Mouse (Mus musculus): ENCODE data around the gene Aspn. TPM values are rescaled to one million over a fixed set of nuclear protein-coding genes. Genes with fewer than 3 reads are reported as not detected.

Gene Aspn
- polyA plus RNA-seq, 1 experiment from 2014 or later: not detected

DNA sequence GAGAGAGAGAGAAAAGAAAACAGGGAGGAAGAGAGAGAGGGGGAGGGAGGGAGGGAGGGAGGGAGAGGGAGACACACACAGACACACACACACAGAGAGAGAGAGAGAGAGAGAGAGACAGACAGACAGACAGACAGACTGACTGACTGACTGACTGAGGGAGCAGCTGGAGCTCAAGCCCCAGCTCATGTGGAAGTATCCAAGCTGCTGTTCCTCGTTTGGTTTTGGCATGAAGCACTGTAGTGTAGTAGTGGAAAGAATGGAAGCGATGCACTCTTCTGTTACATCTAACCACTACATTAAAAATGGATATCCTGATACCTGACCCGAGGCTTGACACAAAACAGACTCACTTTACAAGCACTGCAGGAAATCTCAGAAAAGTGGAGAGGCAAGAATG, 1.4 kb downstream of the Aspn start:
- no peak for DNase-seq (ENCODE audit: low spot score)
- 69% methylated on average over 3 of the region's 3 CpGs for WGBS
- no peak overlapping the region for H3K4me2 ChIP-seq (ENCODE audit: low read depth)

DNA sequence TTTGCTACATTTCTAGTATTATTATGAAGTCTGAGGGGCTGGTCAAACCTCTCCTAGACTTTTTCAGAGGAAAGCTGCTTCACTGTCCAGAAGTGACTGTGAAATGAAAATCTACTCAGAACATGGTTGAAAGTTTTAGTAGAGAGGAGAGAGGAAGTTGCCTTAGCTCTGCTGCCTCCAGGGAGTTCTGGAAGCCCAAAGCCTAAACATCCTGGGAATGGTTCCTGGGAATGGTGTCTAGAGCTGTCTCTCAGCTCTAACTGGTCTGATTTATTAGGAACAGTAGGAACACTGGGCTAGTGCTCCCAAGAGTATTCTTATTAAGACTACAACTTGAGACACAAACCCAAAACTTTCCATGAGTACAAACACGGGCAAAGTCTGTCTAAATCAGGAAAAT, 2.3 kb downstream of the Aspn start:
- Histone ChIP-seq H3K9me3 (ENCODE audit: control insufficient read depth, low read length) (no peaks in the 10 kb centered on the region), H3K27me3 (ENCODE audit: control insufficient read depth, insufficient read depth, low read length) (no peaks in the 10 kb centered on the region), H3K4me3 (ENCODE audit: low read depth, low read length) (no peak overlapping the region), H3K9ac (ENCODE audit: low read length) (no peak overlapping the region), H3K36me3 (ENCODE audit: control insufficient read depth, insufficient read depth, low read length) (no peaks in the 10 kb centered on the region), H3K4me1 (ENCODE audit: control insufficient read depth, insufficient read depth, low read length) (no peaks in the 10 kb centered on the region), H3K27ac (ENCODE audit: low read depth, low read length) (no peak overlapping the region), H3K4me2 (ENCODE audit: low read depth) (no peak overlapping the region)
- no peak for DNase-seq (ENCODE audit: low spot score)
- 84% methylated on average over 1 of the region's 1 CpGs for WGBS
- no peak for ATAC-seq (ENCODE audit: insufficient read depth, low FRiP score, low TSS enrichment)

More for the DNA sequence above, 1.4 kb downstream of the Aspn start:
- H3K4me3 ChIP-seq (ENCODE audit: low read depth, low read length): no peak overlapping the region
- no peak overlapping the region for H3K9ac ChIP-seq (ENCODE audit: low read length)
- H3K36me3 ChIP-seq (ENCODE audit: control insufficient read depth, insufficient read depth, low read length): no peaks in the 10 kb centered on the region
- no peaks in the 10 kb centered on the region for H3K27me3 ChIP-seq (ENCODE audit: control insufficient read depth, insufficient read depth, low read length)
- no peaks in the 10 kb centered on the region for H3K4me1 ChIP-seq (ENCODE audit: control insufficient read depth, insufficient read depth, low read length)
- H3K9me3 ChIP-seq (ENCODE audit: control insufficient read depth, low read length): no peaks in the 10 kb centered on the region
- H3K27ac ChIP-seq (ENCODE audit: low read depth, low read length): no peak overlapping the region
- no peak for ATAC-seq (ENCODE audit: insufficient read depth, low FRiP score, low TSS enrichment)

DNA sequence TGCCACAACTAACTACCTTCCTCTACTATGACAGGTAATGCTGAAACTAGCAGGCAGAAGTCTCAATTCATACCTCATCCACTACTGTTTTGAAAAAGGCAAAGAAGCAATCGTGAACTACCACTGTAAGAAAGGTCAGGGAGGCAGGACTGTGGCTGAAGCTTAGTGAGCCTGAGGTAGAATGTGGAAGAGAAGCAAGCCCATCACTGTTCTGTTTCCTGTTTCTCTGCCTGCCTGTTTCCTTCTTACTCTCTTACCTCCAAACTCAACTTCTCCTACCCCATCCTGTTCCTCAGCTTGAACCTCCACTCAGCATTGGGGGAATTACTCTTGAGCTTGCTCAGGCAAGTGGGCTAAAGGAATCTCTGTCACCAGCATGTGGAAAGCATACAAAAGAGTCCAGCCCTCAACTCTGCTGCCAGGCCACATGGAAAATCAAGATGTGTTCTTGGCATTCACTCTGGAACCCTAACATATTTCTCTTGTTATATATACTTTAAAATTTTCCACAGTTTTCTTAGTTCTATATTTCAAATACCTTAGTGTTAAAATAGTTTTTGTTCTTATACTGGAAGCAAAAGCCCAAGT, 3.4 kb downstream of the Aspn start:
- 88% methylated on average over 1 of the region's 1 CpGs for WGBS

DNA sequence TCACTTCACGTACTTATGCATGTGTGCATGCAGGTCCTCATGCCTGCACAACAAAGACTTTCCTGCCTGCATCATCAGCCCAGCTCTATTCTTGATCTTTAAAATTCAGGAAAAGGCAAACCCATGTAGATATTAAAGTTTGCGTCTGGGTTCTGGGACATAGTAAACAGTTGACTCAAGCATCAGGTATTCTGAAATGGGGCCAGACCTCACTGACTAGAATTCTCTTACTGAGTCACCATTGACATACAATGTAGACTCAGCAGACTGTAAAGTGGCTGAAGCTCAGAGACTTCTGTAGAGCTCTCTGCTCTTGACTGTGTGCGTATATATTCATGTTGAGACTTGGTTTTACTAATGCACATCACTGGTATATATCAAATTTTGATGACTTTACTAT, 5.4 kb downstream of the Aspn start:
- H3K4me3 ChIP-seq (ENCODE audit: low read depth, low read length): no peak overlapping the region
- H3K9me3 ChIP-seq (ENCODE audit: control insufficient read depth, low read length): no peaks in the 10 kb centered on the region
- H3K27me3 ChIP-seq (ENCODE audit: control insufficient read depth, insufficient read depth, low read length): no peaks in the 10 kb centered on the region
- no peak overlapping the region for H3K27ac ChIP-seq (ENCODE audit: low read depth, low read length)
- no peak overlapping the region for H3K4me2 ChIP-seq (ENCODE audit: low read depth)
- DNase-seq (ENCODE audit: low spot score): no peak
- H3K36me3 ChIP-seq (ENCODE audit: control insufficient read depth, insufficient read depth, low read length): no peaks in the 10 kb centered on the region
- ATAC-seq (ENCODE audit: insufficient read depth, low FRiP score, low TSS enrichment): no peak
- H3K9ac ChIP-seq (ENCODE audit: low read length): no peak overlapping the region
- no peaks in the 10 kb centered on the region for H3K4me1 ChIP-seq (ENCODE audit: control insufficient read depth, insufficient read depth, low read length)
- 94% methylated on average over 3 of the region's 3 CpGs for WGBS

More for the DNA sequence above, 3.4 kb downstream of the Aspn start:
- DNase-seq (ENCODE audit: low spot score) (no peak), ATAC-seq (ENCODE audit: insufficient read depth, low FRiP score, low TSS enrichment) (no peak)
- no peak overlapping the region for H3K4me3 ChIP-seq (ENCODE audit: low read depth, low read length)
- H3K27me3 ChIP-seq (ENCODE audit: control insufficient read depth, insufficient read depth, low read length): no peaks in the 10 kb centered on the region
- H3K36me3 ChIP-seq (ENCODE audit: control insufficient read depth, insufficient read depth, low read length): no peaks in the 10 kb centered on the region
- no peaks in the 10 kb centered on the region for H3K9me3 ChIP-seq (ENCODE audit: control insufficient read depth, low read length)
- no peak overlapping the region for H3K4me2 ChIP-seq (ENCODE audit: low read depth)
- H3K9ac ChIP-seq (ENCODE audit: low read length): no peak overlapping the region
- no peak overlapping the region for H3K27ac ChIP-seq (ENCODE audit: low read depth, low read length)
- no peaks in the 10 kb centered on the region for H3K4me1 ChIP-seq (ENCODE audit: control insufficient read depth, insufficient read depth, low read length)

DNA sequence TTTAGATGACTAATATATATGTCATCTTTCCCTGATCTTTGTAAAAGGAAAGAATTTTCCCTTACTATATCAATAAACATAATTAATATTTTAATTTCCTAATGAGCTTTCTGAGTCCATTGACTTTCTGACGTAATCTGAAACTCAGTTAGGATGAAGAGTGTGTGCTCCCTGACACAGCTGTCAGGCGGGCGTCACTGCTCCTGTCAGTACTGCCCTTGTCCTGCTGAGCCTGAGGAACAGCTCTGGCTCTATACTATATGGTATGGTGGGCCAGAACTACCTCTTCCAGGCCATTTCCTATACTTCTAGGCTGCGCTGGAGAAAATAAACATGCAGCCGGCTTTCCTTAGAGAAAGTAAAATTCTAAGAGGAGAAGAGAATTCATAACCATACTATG, 10.3 kb downstream of the Aspn start:
- Histone ChIP-seq H3K4me3 (ENCODE audit: low read depth, low read length) (no peak overlapping the region), H3K4me2 (ENCODE audit: low read depth) (no peak overlapping the region), H3K36me3 (ENCODE audit: control insufficient read depth, insufficient read depth, low read length) (no peaks in the 10 kb centered on the region), H3K9me3 (ENCODE audit: control insufficient read depth, low read length) (no peaks in the 10 kb centered on the region), H3K27ac (ENCODE audit: low read depth, low read length) (no peak overlapping the region), H3K27me3 (ENCODE audit: control insufficient read depth, insufficient read depth, low read length) (no peaks in the 10 kb centered on the region), H3K4me1 (ENCODE audit: control insufficient read depth, insufficient read depth, low read length) (no peaks in the 10 kb centered on the region), H3K9ac (ENCODE audit: low read length) (no peak overlapping the region)
- ATAC-seq (ENCODE audit: insufficient read depth, low FRiP score, low TSS enrichment) (no peak), DNase-seq (ENCODE audit: low spot score) (no peak)
- WGBS: 83% methylated on average over 5 of the region's 5 CpGs

GRCm38 (mm10) chr13:49556203-49556602, 12.0 kb downstream of the Aspn start:
- Histone ChIP-seq H3K4me1 (ENCODE audit: control insufficient read depth, insufficient read depth, low read length) (no peaks in the 10 kb centered on the region), H3K4me3 (ENCODE audit: low read depth, low read length) (no peak overlapping the region), H3K4me2 (ENCODE audit: low read depth) (no peak overlapping the region), H3K27ac (ENCODE audit: low read depth, low read length) (no peak overlapping the region), H3K36me3 (ENCODE audit: control insufficient read depth, insufficient read depth, low read length) (no peaks in the 10 kb centered on the region), H3K27me3 (ENCODE audit: control insufficient read depth, insufficient read depth, low read length) (no peaks in the 10 kb centered on the region), H3K9ac (ENCODE audit: low read length) (no peak overlapping the region), H3K9me3 (ENCODE audit: control insufficient read depth, low read length) (no peaks in the 10 kb centered on the region)
- DNase-seq (ENCODE audit: low spot score): no peak
- 94% methylated on average over 1 of the region's 1 CpGs for WGBS
- no peak for ATAC-seq (ENCODE audit: insufficient read depth, low FRiP score, low TSS enrichment)

DNA sequence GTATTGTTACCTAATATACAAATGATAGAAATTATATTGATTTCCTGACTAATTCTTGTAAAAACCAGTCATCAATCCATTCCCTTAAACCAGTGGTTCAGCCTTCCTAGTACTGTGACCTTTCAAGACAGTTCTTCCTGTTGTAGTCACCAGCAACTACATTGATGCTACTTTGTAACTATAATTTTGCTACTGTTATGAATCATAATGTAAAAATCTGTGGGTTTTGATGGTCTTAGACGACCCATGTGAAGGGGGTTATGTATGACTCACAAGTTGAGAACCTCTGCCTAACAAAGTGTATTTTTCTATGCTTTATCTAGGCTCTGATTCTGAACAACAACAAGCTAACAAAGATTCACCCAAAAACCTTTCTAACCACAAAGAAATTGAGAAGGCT, 12.7 kb downstream of the Aspn start:
- WGBS: 65% methylated on average over 1 of the region's 1 CpGs
- DNase-seq (ENCODE audit: low spot score): no peak

DNA sequence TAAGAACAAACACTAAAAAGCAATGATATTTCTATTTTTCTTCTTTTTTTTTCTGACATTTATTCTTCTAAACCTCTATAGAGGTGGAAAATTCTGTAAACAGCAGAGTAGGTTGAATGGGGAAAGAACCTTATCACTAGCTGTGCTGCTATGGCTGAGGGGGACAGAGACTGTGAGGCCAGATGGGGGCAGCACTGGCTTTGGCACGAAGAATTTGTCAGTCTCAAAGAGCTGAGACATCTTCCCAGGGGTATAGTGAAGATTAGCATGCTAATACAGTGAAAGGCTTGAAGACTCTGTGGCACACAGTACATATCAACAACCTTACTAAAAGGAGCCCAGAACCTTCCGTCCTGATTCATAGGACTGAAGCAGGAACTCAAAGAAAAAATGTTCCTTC, 14.9 kb downstream of the Aspn start:
- DNase-seq (ENCODE audit: low spot score): no peak
- 41% methylated on average over 2 of the region's 2 CpGs for WGBS
- H3K27ac ChIP-seq (ENCODE audit: low read depth, low read length): no peak overlapping the region

More for the DNA sequence above, 12.7 kb downstream of the Aspn start:
- Histone ChIP-seq H3K9ac (ENCODE audit: low read length) (no peak overlapping the region), H3K27me3 (ENCODE audit: control insufficient read depth, insufficient read depth, low read length) (no peaks in the 10 kb centered on the region), H3K27ac (ENCODE audit: low read depth, low read length) (no peak overlapping the region), H3K4me1 (ENCODE audit: control insufficient read depth, insufficient read depth, low read length) (no peaks in the 10 kb centered on the region), H3K4me2 (ENCODE audit: low read depth) (no peak overlapping the region), H3K4me3 (ENCODE audit: low read depth, low read length) (no peak overlapping the region), H3K9me3 (ENCODE audit: control insufficient read depth, low read length) (no peaks in the 10 kb centered on the region), H3K36me3 (ENCODE audit: control insufficient read depth, insufficient read depth, low read length) (no peaks in the 10 kb centered on the region)
- ATAC-seq (ENCODE audit: insufficient read depth, low FRiP score, low TSS enrichment): no peak

DNA sequence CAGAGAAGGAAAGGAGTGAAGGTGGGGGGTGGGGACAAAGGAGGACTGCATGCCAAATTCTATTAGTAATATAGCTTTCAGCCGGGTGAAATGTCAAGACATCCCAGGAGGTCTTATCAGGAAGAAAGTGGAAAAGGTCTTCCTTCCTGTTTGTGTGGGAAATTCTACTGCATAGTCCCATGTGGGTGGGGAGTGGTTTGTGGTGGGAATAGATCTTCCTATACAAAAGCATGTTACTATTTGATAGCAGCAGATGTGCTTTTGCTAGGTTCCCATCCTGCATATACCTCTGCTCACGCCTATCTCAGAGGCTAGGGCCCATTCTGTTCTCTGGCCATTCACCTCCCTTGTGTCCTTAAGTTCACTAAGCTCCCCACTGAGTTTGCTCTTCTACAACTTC, 16.6 kb downstream of the Aspn start:
- Histone ChIP-seq H3K27me3 (ENCODE audit: control insufficient read depth, insufficient read depth, low read length) (no peaks in the 10 kb centered on the region), H3K27ac (ENCODE audit: low read depth, low read length) (no peak overlapping the region), H3K4me1 (ENCODE audit: control insufficient read depth, insufficient read depth, low read length) (no peaks in the 10 kb centered on the region), H3K9me3 (ENCODE audit: control insufficient read depth, low read length) (no peaks in the 10 kb centered on the region), H3K4me3 (ENCODE audit: low read depth, low read length) (no peak overlapping the region), H3K9ac (ENCODE audit: low read length) (no peak overlapping the region), H3K4me2 (ENCODE audit: low read depth) (no peak overlapping the region), H3K36me3 (ENCODE audit: control insufficient read depth, insufficient read depth, low read length) (no peaks in the 10 kb centered on the region)
- no peak for ATAC-seq (ENCODE audit: insufficient read depth, low FRiP score, low TSS enrichment)
- 68% methylated on average over 2 of the region's 2 CpGs for WGBS
- no peak for DNase-seq (ENCODE audit: low spot score)

More for the DNA sequence above, 14.9 kb downstream of the Aspn start:
- no peaks in the 10 kb centered on the region for H3K36me3 ChIP-seq (ENCODE audit: control insufficient read depth, insufficient read depth, low read length)
- H3K4me3 ChIP-seq (ENCODE audit: low read depth, low read length): no peak overlapping the region
- no peaks in the 10 kb centered on the region for H3K9me3 ChIP-seq (ENCODE audit: control insufficient read depth, low read length)
- H3K4me2 ChIP-seq (ENCODE audit: low read depth): no peak overlapping the region
- H3K9ac ChIP-seq (ENCODE audit: low read length): no peak overlapping the region
- no peaks in the 10 kb centered on the region for H3K4me1 ChIP-seq (ENCODE audit: control insufficient read depth, insufficient read depth, low read length)
- H3K27me3 ChIP-seq (ENCODE audit: control insufficient read depth, insufficient read depth, low read length): no peaks in the 10 kb centered on the region
- ATAC-seq (ENCODE audit: insufficient read depth, low FRiP score, low TSS enrichment): no peak
